ENCODE assay signal across 8 mouse cellular contexts in the genomic region with DNA sequence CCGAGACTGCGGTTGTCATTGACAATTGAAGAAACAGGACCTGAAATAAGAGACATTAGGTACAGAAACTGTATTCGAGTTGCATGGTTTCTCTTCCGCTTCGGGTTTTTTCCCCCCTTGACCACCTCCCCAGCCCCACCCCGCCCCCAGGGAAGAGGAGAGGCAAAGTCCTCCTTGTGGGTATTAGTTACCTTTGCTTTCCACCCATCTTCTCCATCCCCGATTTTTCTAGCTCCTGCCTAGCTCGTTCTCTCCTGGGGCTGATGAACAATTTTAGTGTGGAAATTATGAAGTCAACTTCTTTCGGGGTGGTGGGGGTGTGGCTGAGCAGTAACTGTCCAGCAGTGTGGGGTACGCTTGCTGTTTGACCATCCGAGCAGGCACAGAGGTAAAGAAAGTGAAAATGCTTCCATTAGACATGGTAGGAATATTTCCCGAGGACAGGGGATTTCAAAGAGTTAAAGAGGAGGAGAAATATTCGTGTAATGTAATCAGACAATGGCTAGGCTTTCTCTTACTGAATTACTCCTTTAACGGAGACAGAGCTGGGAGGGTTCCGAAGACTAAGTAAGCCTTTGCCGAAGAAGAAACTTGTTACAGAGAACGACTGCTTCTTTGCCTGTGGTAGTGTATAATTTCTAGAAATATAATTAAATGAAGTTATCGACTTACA. TPM values are rescaled to one million over a fixed set of nuclear protein-coding genes. Genes with fewer than 3 reads are reported as not detected.
A peak's percentile ranks its signal among the peaks of the same experiment; 100 is the strongest.
DNase-seq lines count a peak whose midpoint lies in the region; ATAC-seq and TF ChIP-seq lines count a peak whose summit lies in the region.

No protein-coding gene starts in this region.

- no peak for ATAC-seq in megakaryocyte, adult 5-6 weeks (ENCODE audit: poor library complexity, severe bottlenecking)
- ATAC-seq in hindbrain, embryonic 14.5 days (ENCODE audit: low FRiP score), result peak; percentile 22; the same call in 1 of the 2 replicates
- ATAC-seq in midbrain, postnatal 0 days (ENCODE audit: low FRiP score), result peak; percentile 10; the same call in 1 of the 2 replicates
- ATAC-seq in erythroblast, adult 5-6 weeks (replicated peaks; ENCODE audit: low FRiP score, poor library complexity, severe bottlenecking), result no peak

- peaks cover 5% of the 10 kb centered on the region; the same call in 1 of the 2 replicates for H3K9me3 ChIP-seq in megakaryocyte, embryonic 14.5 days
- H3K9me3 ChIP-seq in hindbrain, embryonic 14.5 days (ENCODE audit: control insufficient read depth, low read length), result no peaks in the 10 kb centered on the region
- no peaks in the 10 kb centered on the region for H3K9me3 ChIP-seq in midbrain, postnatal 0 days (ENCODE audit: low read length)

- H3K27ac ChIP-seq in hindbrain, embryonic 14.5 days, result peak overlapping the region; percentile 91
- peak overlapping the region; percentile 86 for H3K27ac ChIP-seq in midbrain, postnatal 0 days (ENCODE audit: low read depth, low read length)

- no peak for TF ChIP-seq CTCF in midbrain, postnatal 0 days (IDR thresholded peaks at IDR 0.05)

- peak; percentile 23 for DNase-seq in embryo, embryonic 10.5 days (ENCODE audit: low spot score)
- DNase-seq in embryo, embryonic 10 days (ENCODE audit: low spot score), result no peak
- peak; percentile 53 for DNase-seq in hindbrain, embryonic 14.5 days (ENCODE audit: low spot score)
- DNase-seq in midbrain, postnatal 0 days (ENCODE audit: low spot score), result peak; percentile 41
- no peak for DNase-seq in gastrocnemius, postnatal 36 days

- peaks cover 12% of the 10 kb centered on the region for H3K4me1 ChIP-seq in megakaryocyte, embryonic 14.5 days
- peaks cover 11% of the 10 kb centered on the region for H3K4me1 ChIP-seq in hindbrain, embryonic 14.5 days (replicated peaks; ENCODE audit: control insufficient read depth, insufficient read depth, low read length)
- H3K4me1 ChIP-seq in midbrain, postnatal 0 days (ENCODE audit: insufficient read depth, low read length), result 0 out of 2 replicates have a peak, but pooled peaks cover 3% of the 10 kb centered on the region

- H3K36me3 ChIP-seq in megakaryocyte, embryonic 14.5 days (replicated peaks; ENCODE audit: low read length), result no peaks in the 10 kb centered on the region
- H3K36me3 ChIP-seq in hindbrain, embryonic 14.5 days (replicated peaks; ENCODE audit: control insufficient read depth, insufficient read depth), result no peaks in the 10 kb centered on the region
- H3K36me3 ChIP-seq in midbrain, postnatal 0 days (ENCODE audit: insufficient read depth, low read length), result no peaks in the 10 kb centered on the region

- peaks cover 24% of the 10 kb centered on the region for H3K27me3 ChIP-seq in megakaryocyte, embryonic 14.5 days (replicated peaks)
- H3K27me3 ChIP-seq in hindbrain, embryonic 14.5 days (ENCODE audit: control insufficient read depth, insufficient read depth, low read length), result no peaks in the 10 kb centered on the region
- no peaks in the 10 kb centered on the region for H3K27me3 ChIP-seq in midbrain, postnatal 0 days (ENCODE audit: insufficient read depth, low read length)

- H3K4me3 ChIP-seq in megakaryocyte, embryonic 14.5 days (replicated peaks), result peak overlapping the region; percentile 88
- peak overlapping the region; percentile 54 for H3K4me3 ChIP-seq in hindbrain, embryonic 14.5 days (replicated peaks; ENCODE audit: low read length)
- H3K4me3 ChIP-seq in midbrain, postnatal 0 days (ENCODE audit: low read depth, low read length), result peak overlapping the region; percentile 55

- peak overlapping the region; percentile 78 for H3K9ac ChIP-seq in hindbrain, embryonic 14.5 days
- H3K9ac ChIP-seq in midbrain, postnatal 0 days (replicated peaks; ENCODE audit: low read length, poor library complexity, severe bottlenecking), result peak overlapping the region; percentile 67

- peak overlapping the region; percentile 85 for H3K4me2 ChIP-seq in hindbrain, embryonic 14.5 days (replicated peaks)
- H3K4me2 ChIP-seq in midbrain, postnatal 0 days (ENCODE audit: low read depth, low read length, poor library complexity, severe bottlenecking), result peak overlapping the region; percentile 66

- WGBS in hindbrain, embryonic 14.5 days, result 9% methylated on average over 18 of the region's 18 CpGs
- WGBS in midbrain, postnatal 0 days, result 4% methylated on average over 17 of the region's 18 CpGs

- intact Hi-C loops in gastrocnemius, postnatal 36 days (cut with DNase I), result no loop called here

RNA-seq across cellular contexts. Expression of a gene that starts 0.5 kb away (rescaled TPM):
- not detected in 2 replicates for polyA plus RNA-seq in megakaryocyte, embryonic 14.5 days (2012; ENCODE audit: insufficient read depth, low replicate concordance)
- total RNA-seq in megakaryocyte, adult 5-6 weeks (2015), result not detected in 2 replicates
- total RNA-seq in megakaryocyte, adult 5-6 weeks (2017), result 0.07 TPM in 1 of 2 replicates, not detected in the other
- 35.8 and 40.6 TPM in 2 replicates for polyA plus RNA-seq in hindbrain, embryonic 14.5 days (2014; fragmentation: Nextera tagmentation; extraction: Ambion mirVana)
- 63.5 and 71.4 TPM in 2 replicates for total RNA-seq in midbrain, postnatal 0 days (2014; rRNA removed)
- 29.5 and 31.4 TPM in 2 replicates for polyA plus RNA-seq in midbrain, postnatal 0 days (2015; fragmentation: Nextera tagmentation; extraction: Ambion mirVana)
- under 1 TPM in 1 of 2 experiments, not detected in 1; 0.13 TPM for total RNA-seq in gastrocnemius, postnatal 36 days (2021)
- not detected in 2 replicates for total RNA-seq in erythroblast, adult 5-6 weeks (2015; ENCODE audit: low replicate concordance)
- 0.84 TPM in 1 of 2 replicates, not detected in the other for total RNA-seq in erythroblast, adult 5-6 weeks (2017; ENCODE audit: low replicate concordance)

Comparison
In these comparisons a context has a peak if more than half of its experiments do, and no peak if none do; other contexts are left out.
1. DNase-seq: peak in embryo, embryonic 10.5 days (single experiment), hindbrain, embryonic 14.5 days (single experiment) and midbrain, postnatal 0 days (single experiment); none in embryo, embryonic 10 days (single experiment) and gastrocnemius, postnatal 36 days (0 of 2).
2. ATAC-seq: peak in hindbrain, embryonic 14.5 days (single experiment) and midbrain, postnatal 0 days (single experiment); none in megakaryocyte, adult 5-6 weeks (single experiment) and erythroblast, adult 5-6 weeks (single experiment).
3. RNA of a gene that starts 0.5 kb away (total RNA-seq): 63.5 to 71.4 TPM in midbrain, postnatal 0 days; 0.13 TPM in gastrocnemius, postnatal 36 days, 0.07 TPM in megakaryocyte, adult 5-6 weeks and 0.84 TPM in erythroblast, adult 5-6 weeks; every median in the first group is over 10 times any median in the second.
4. Peak in every context shown above with its lines, with median percentiles within 50 percentile points of each other: H3K4me3 ChIP-seq.